Mouse (Mus musculus) neural tube, embryonic 14.5 days (tissue): ENCODE data around the gene Eef1akmt3. TPM values are rescaled to one million over a fixed set of nuclear protein-coding genes. Genes with fewer than 3 reads are reported as not detected.
"Not testable (repeated sequence)": the region's sequence is repeated elsewhere in the genome, so short reads cannot be mapped to it uniquely, and the experiment has no call there.

ENCODE experiments used
- ATAC-seq: fragments of 200-750 bp; cut with Nextera tagmentation; 2 replicates; pipeline ENCODE4 v1.8.0; 2017; ENCODE audit warnings: low read depth, mild to moderate bottlenecking, moderate TSS enrichment, moderate library complexity
- H3K27ac ChIP-seq: fragments of 300-500 bp; sonication (generic); 2 replicates; pipeline ENCODE4 v1.5.1; 2014; ENCODE audit warnings: low read depth, mild to moderate bottlenecking, control low read depth, low read length, moderate library complexity, mixed read lengths
- H3K27me3 ChIP-seq: fragments of 300-500 bp; sonication (generic); 2 replicates; pipeline ENCODE4 v1.6.1; 2014; ENCODE audit warnings: low read length; ENCODE audit not compliant: control insufficient read depth, insufficient read depth
- H3K36me3 ChIP-seq: fragments of 300-500 bp; sonication (generic); 2 replicates; pipeline ENCODE4 v1.6.1; 2014; ENCODE audit warnings: low read length, mixed read lengths; ENCODE audit not compliant: control insufficient read depth, insufficient read depth
- H3K4me1 ChIP-seq: fragments of 300-500 bp; sonication (generic); 2 replicates; pipeline ENCODE4 v1.6.1; 2014; ENCODE audit warnings: low read length; ENCODE audit not compliant: control insufficient read depth, insufficient read depth
- H3K4me2 ChIP-seq: fragments of 300-500 bp; sonication (generic); 2 replicates; pipeline ENCODE4 v1.6.1; 2014; ENCODE audit warnings: mild to moderate bottlenecking, low read depth, low read length, control low read depth
- H3K4me3 ChIP-seq: fragments of 300-500 bp; sonication (generic); 2 replicates; pipeline ENCODE4 v1.5.1; 2014; ENCODE audit warnings: low read depth, low read length, control low read depth, mixed read lengths
- H3K9ac ChIP-seq: fragments of 300-500 bp; sonication (generic); replicated peaks from 2 replicates; pipeline ENCODE4 v1.6.1; 2014; ENCODE audit warnings: low read depth, mild to moderate bottlenecking, control low read depth, low read length, mixed read lengths
- H3K9me3 ChIP-seq: fragments of 300-500 bp; sonication (generic); 2 replicates; pipeline ENCODE4 v1.6.1; 2016; ENCODE audit warnings: low read length; ENCODE audit not compliant: control insufficient read depth
- WGBS: fragments of 180-500 bp; shearing (Covaris S2); extraction: QIAGEN DNeasy Blood & Tissue Kit; methylation state at CpG from one replicate; pipeline ENCODE4 v1.1.7; 2014; 5-methylcytosine and 5-hydroxymethylcytosine counted together
- polyA plus RNA-seq: library from polyadenylated mRNA; unstranded; fragments of >200 nt; fragmentation: Nextera tagmentation; extraction: Ambion mirVana; gene quantifications from 2 replicates; pipeline ENCODE4 v1.2.1, GENCODE M21; 2014

Gene Eef1akmt3
- polyA plus RNA-seq, 1 experiment from 2014 or later = 0.21 TPM

DNA sequence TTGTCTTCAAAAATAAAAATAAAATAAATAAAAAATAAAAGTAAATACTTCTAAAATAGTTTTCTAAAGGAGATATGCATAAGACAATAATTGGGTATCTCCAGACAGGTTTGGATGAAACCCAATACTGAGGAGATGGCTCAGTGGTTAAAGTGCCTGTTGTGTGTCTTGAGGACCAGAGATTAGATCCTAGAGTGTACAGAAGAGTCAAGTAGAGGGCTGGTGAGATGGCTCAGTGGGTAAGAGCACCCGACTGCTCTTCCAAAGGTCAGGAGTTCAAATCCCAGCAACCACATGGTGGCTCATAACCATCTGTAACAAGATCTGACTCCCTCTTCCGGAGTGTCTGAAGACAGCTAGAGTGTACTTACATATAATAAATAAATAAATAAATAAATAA is 31.7 kb upstream of the Eef1akmt3 start:
- not testable (repeated sequence) for H3K4me3 ChIP-seq, ATAC-seq, H3K27me3 ChIP-seq, H3K4me2 ChIP-seq, H3K27ac ChIP-seq, H3K9me3 ChIP-seq, H3K36me3 ChIP-seq, H3K9ac ChIP-seq
- 93% methylated on average over 2 of the region's 2 CpGs for WGBS
- H3K4me1 ChIP-seq = peaks cover 27% of the 10 kb centered on the region

DNA sequence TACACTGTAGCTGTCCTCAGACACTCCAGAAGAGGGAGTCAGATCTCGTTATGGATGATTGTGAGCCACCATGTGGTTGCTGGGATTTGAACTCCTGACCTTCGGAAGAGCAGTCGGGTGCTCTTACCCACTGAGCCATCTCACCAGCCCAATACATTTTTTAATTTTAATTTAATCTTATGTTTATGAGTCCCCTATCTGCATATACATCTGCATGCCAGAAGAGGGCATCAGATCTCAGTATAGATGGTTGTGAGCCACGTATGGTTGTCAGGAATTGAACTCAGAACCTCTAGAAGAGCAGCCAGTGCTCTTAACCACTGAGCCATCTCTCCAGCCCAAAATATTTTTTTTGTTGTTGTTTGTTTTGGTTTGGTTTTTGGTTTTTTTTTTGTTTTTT is 31.0 kb upstream of the Eef1akmt3 start:
- H3K4me3 ChIP-seq, H3K9ac ChIP-seq, H3K4me2 ChIP-seq, H3K27me3 ChIP-seq, ATAC-seq, H3K27ac ChIP-seq, H3K9me3 ChIP-seq: not testable (repeated sequence)
- Histone ChIP-seq H3K36me3 (peaks cover 11% of the 10 kb centered on the region), H3K4me1 (peaks cover 23% of the 10 kb centered on the region)
- 90% methylated on average over 4 of the region's 4 CpGs for WGBS

DNA sequence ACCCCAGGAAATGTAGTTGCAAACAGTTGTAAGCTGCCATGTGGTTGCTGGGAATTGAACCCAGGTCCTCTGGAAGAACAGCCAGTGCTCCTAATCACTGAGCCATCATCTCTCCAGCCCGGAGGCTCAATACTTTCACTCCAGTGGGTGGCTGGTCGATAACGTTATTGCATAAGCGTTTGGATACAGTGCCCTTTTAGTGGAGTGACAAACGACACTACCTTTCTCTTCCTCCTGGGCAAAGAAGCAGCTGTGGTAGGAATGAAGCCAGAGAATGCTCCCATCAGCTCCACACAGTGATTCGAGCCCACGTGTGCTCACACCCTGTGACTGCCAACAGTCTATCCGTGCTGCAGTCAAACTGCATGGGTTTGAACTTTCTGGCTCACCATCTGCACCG is 29.9 kb upstream of the Eef1akmt3 start:
- no peak for ATAC-seq
- Histone ChIP-seq H3K4me3 (peak overlapping the region; percentile 38), H3K27me3 (no peaks in the 10 kb centered on the region), H3K27ac (no peak overlapping the region), H3K36me3 (peaks cover 21% of the 10 kb centered on the region), H3K4me2 (peak overlapping the region; percentile 56), H3K9ac (no peak overlapping the region), H3K4me1 (peaks cover 23% of the 10 kb centered on the region), H3K9me3 (no peaks in the 10 kb centered on the region)
- WGBS = 76% methylated on average over 9 of the region's 9 CpGs

DNA sequence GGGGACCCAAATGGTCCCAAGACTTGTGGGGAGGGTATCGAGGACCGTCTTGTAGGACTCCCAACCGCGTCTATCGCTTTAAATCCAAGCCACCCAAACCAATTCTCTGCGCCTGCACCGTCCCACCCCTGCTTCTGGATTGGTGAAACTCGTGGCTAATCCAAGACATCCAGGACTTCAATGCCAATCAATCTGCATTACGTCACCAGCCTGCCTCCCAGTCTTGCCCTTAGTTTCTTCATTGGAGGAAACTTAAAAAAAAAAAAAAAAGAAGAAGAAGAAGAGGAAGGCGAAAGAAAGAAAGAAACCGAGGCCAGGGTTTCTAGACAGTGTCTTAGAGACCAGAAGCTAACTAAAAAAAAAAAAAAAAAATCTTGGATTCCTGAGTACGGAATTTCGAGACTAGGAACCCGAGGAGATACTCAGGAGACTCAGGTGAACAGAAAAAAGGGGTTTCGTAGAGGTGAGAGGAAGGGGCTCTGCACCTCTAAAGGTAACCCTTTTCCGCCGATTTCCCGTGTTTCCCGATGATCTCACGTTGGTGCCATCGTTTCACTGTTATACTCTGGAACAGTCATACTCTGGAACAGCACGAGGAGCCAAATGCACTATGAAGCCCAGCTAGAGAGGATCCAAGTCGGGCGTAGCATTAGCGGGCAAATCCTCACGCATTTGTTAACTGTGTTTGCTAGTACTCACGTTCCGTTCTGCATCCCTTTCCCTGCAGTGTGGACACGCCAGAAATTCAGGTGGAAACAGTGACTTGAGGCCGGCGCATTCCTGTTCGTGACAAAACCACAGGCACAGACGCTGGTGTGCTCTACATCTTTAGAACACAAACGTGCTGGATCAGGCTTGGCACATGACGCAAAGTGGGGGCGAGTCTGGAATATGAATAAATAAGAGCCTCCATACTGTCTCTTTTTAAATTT is 29.1 kb upstream of the Eef1akmt3 start, which contains the start of gene Tspan31:
Gene Tspan31 (minus strand): TSS at position 75 of the 932 bp plus-strand sequence.
- Histone ChIP-seq H3K4me1 (peaks cover 23% of the 10 kb centered on the region), H3K4me3 (peak within 1 kb of the TSS; percentile 38), H3K27ac (peak within 1 kb of the TSS; percentile 71), H3K36me3 (peaks cover 29% of the 10 kb centered on the region), H3K4me2 (peak within 1 kb of the TSS; percentile 98), H3K27me3 (no peaks in the 10 kb centered on the region), H3K9ac (peak within 1 kb of the TSS; percentile 53), H3K9me3 (no peaks in the 10 kb centered on the region)
- 2% methylated on average over 36 of the region's 36 CpGs for WGBS
- peak; percentile 93 for ATAC-seq

DNA sequence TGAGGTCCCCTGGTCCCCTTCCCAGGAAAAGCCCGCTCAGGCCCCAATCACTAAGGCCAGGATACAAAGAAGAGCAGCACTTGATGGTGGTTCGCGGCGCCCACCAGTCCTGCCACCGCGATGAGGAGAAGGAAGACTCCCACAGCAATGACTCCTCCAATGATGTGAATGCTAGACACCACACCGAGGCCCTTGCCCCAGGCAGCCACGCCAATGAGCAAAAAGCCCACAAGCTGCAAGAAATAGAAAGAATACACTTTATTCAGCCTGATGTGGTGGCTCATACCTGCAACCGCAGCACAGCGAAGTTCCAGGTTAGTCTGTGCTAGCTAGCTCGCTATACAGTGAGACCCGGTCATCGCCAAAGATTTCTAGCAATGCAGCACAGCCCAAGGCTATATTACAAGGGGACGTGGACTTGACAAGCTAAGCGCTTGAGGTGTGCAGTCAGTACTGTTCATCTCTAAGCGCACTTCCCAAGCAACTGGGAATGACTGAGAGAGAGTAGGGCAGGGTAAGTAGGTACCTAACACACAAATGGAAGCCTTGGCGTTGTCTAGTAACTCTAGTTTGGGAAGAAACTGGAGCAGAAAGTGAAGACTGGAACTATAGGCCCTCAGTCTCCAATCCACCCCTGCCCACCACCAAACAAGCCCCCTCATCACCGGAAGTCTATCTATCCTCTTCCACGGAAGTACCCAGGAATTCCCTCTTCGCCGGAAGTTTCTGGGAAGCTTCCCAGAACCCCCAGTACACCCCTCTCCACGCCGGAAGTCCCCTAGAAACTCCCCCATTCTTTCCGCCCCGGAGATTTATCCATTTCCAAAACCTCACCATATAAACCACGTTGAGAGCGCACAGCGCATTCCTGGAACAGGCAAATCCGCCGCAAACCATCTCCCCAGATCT is 28.2 kb upstream of the Eef1akmt3 start:
- Histone ChIP-seq H3K9ac (peak overlapping the region; percentile 33), H3K36me3 (peaks cover 37% of the 10 kb centered on the region), H3K4me1 (peaks cover 29% of the 10 kb centered on the region), H3K9me3 (no peaks in the 10 kb centered on the region), H3K27ac (peak overlapping the region; percentile 71), H3K4me3 (peak overlapping the region; percentile 38), H3K4me2 (peak overlapping the region; percentile 98), H3K27me3 (no peaks in the 10 kb centered on the region)
- ATAC-seq = peak; percentile 79
- 12% methylated on average over 30 of the region's 30 CpGs for WGBS

DNA sequence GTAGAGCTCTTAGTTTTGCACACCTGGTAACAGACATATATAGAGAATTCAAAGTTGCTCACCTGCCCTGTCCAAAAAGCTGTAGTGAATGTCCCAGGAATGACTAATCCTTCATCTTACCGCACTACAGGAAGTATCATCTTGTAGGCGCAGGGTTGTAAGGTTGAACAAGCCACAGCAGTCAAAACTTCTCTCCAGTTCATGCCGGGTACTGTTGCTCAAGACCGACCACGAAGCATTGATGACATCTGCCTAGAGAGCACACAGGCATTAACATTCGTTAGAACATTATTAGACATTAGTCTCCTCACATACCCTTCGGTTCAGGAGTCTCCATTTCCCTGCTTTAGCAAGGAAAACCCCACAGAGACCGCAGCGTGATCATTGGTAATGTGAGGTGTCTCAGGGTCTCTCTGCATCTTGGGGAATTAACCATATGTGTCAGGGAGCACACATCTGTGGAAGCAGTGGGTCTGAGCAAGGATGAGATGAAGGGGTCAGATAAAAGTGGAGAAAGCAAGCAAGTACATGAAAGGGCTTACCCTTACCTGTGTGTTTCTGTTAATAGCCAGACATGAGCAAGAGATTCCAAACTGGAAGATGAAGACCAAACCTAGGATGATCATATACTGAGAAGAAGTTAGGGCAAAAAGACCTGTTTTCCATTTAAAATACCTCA is 27.2 kb upstream of the Eef1akmt3 start:
- Histone ChIP-seq H3K4me3 (peak overlapping the region; percentile 38), H3K9me3 (no peaks in the 10 kb centered on the region), H3K4me1 (peaks cover 31% of the 10 kb centered on the region), H3K4me2 (peak overlapping the region; percentile 98), H3K36me3 (peaks cover 37% of the 10 kb centered on the region), H3K9ac (peak overlapping the region; percentile 33; the same call in 1 of the 2 replicates), H3K27me3 (no peaks in the 10 kb centered on the region), H3K27ac (no peak overlapping the region; the same call in 1 of the 2 replicates)
- ATAC-seq = no peak
- WGBS = 82% methylated on average over 9 of the region's 9 CpGs

DNA sequence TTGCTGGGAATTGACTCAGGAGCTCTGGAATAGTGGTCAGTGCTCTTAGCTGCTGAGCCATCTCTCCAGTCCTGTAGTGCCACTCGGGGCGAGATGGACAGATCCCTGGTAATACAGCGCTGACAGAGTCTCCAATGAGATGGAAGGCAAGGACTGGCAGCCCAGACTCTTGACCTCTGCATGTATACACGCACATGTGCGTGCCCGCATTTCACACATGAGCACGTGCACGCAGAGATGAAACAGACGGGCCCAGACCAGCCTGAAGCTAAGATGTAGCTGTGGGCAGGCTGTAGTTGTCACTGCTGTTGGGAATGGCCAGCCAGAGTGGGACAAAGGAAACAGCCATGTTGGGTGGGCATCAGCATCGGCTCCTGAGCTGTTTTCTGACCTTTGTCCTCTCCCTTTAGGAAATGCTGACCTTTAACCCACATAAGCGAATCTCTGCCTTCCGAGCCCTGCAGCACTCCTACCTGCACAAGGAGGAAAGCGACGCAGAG is 25.3 kb upstream of the Eef1akmt3 start:
- no peak overlapping the region for H3K4me3 ChIP-seq
- ATAC-seq = no peak
- no peaks in the 10 kb centered on the region for H3K27me3 ChIP-seq
- H3K9ac ChIP-seq = no peak overlapping the region
- no peak overlapping the region for H3K27ac ChIP-seq
- H3K36me3 ChIP-seq = peaks cover 37% of the 10 kb centered on the region
- 91% methylated on average over 14 of the region's 14 CpGs for WGBS
- H3K9me3 ChIP-seq = no peaks in the 10 kb centered on the region
- H3K4me1 ChIP-seq = peaks cover 34% of the 10 kb centered on the region
- H3K4me2 ChIP-seq = no peak overlapping the region

DNA sequence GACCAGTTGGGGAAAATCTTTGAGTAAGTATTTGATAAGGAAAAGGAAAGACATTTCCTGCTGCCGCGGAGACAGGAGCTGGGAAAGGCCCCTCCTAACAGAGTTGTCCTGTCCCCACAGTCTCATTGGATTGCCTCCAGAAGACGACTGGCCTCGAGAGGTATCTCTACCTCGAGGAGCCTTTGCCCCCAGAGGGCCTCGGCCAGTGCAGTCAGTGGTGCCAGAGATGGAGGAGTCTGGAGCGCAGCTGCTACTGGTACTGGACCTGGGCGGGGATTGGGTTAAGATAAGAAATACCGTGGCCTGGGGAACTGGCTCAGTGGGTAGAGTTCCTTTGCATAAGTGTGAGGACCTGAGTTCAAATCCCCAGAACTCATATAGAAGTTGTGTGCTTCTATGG is 24.7 kb upstream of the Eef1akmt3 start:
- Histone ChIP-seq H3K4me1 (peaks cover 30% of the 10 kb centered on the region), H3K4me2 (no peak overlapping the region), H3K36me3 (peaks cover 37% of the 10 kb centered on the region), H3K27ac (no peak overlapping the region), H3K27me3 (no peaks in the 10 kb centered on the region), H3K9me3 (no peaks in the 10 kb centered on the region), H3K4me3 (no peak overlapping the region), H3K9ac (no peak overlapping the region)
- no peak for ATAC-seq
- WGBS = 91% methylated on average over 9 of the region's 9 CpGs
